In the genomic region with DNA sequence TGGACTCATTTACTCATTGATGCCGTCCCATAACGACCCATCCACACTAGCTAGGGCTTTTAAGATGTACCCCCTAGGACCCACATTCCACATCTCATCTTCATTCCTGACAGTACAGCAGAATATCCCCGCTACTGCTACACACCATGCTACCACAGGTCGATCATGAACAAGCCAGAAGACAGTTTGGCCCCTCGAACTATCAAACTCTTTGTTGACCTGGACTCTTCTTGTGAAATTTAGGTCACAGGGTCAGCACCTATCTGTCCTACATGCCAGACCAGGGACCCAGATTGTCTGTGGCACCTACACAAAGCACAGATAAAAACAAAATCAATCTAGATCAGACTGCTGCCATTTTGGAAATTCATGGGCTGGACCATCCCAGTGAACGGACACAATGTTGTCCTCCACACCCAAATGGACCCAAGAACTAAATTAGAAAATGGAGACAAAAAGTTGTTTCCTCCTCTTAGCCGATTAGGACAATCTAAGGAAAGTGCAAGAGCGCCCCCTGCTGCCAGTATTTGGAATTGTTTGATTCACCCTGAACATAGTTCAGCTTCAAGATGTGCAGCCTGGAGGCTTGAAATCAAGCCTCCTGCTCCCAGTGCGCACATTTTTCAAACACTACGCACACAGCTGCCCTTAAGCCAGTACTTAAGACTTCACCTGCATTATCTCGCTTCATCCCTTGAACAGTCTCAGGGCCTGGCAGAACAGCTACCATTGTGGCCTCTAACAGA, we compare ENCODE assay signal across 9 mouse cellular contexts.
DNase-seq lines count a peak whose midpoint lies in the region; ATAC-seq and TF ChIP-seq lines count a peak whose summit lies in the region.
"Had no signal": no experiment of that assay in that cellular context is flagged by ENCODE, and none has a peak within 500 bp of the region (broad histone marks: within the 10 kb centered on the region; RNA-seq: fewer than 3 reads in every experiment).

No protein-coding gene starts in this region.

- no peaks in the 10 kb centered on the region for H3K27me3 ChIP-seq in hindbrain, postnatal 0 days (ENCODE audit: insufficient read depth, low read length)
- H3K27me3 ChIP-seq: megakaryocyte, embryonic 14.5 days had no signal

- peak; percentile 66; the same call in 1 of the 2 replicates for ATAC-seq in hindbrain, postnatal 0 days

- H3K4me1 ChIP-seq in hindbrain, postnatal 0 days (ENCODE audit: insufficient read depth, low read length): no peaks in the 10 kb centered on the region

- 40% methylated on average over 11 of the region's 11 CpGs for WGBS in hindbrain, postnatal 0 days

- no peak overlapping the region for H3K9ac ChIP-seq in hindbrain, postnatal 0 days (replicated peaks; ENCODE audit: low read length)

- no peak overlapping the region for H3K4me2 ChIP-seq in hindbrain, postnatal 0 days (ENCODE audit: low read depth, low read length)

- H3K4me3 ChIP-seq in hindbrain, postnatal 0 days (ENCODE audit: low read length): no peak overlapping the region
- H3K4me3 ChIP-seq: megakaryocyte, embryonic 14.5 days had no signal

- TF ChIP-seq CTCF in hindbrain, postnatal 0 days (IDR thresholded peaks at IDR 0.05; ENCODE audit: low read depth): peak; percentile 92

- H3K36me3 ChIP-seq in hindbrain, postnatal 0 days (ENCODE audit: insufficient read depth, low read length): no peaks in the 10 kb centered on the region

- peak; percentile 85 for DNase-seq in MN1 (ENCODE audit: low spot score)
- peak; percentile 51 for DNase-seq in cerebellum, adult 9-10 months
- peak; percentile 70 to 89 for DNase-seq in frontal cortex, postnatal 14 days (ENCODE audit: low spot score in 2 of 2)
- peak; percentile 92 for DNase-seq in hindbrain, postnatal 0 days (ENCODE audit: low spot score)
- peak; percentile 56 for DNase-seq in left cerebral cortex, adult 11 months (ENCODE audit: low spot score)
- DNase-seq in lung, postnatal 4 days: peak; percentile 57 to 86
- peak; percentile 86 to 93 for DNase-seq in right cerebral cortex, postnatal 10 days (ENCODE audit: low spot score in 2 of 2)
- peak; percentile 85 for DNase-seq in urinary bladder, postnatal 25 days (ENCODE audit: low spot score)

- H3K9me3 ChIP-seq in hindbrain, postnatal 0 days (ENCODE audit: low read length): no peaks in the 10 kb centered on the region
- H3K9me3 ChIP-seq: megakaryocyte, embryonic 14.5 days had no signal

- H3K27ac ChIP-seq in hindbrain, postnatal 0 days: no peak overlapping the region
